Mouse (Mus musculus): ENCODE data around the gene Ccer1. TPM values are rescaled to one million over a fixed set of nuclear protein-coding genes. Genes with fewer than 3 reads are reported as not detected.

Gene Ccer1
- polyA plus RNA-seq, 1 experiment = not detected

DNA sequence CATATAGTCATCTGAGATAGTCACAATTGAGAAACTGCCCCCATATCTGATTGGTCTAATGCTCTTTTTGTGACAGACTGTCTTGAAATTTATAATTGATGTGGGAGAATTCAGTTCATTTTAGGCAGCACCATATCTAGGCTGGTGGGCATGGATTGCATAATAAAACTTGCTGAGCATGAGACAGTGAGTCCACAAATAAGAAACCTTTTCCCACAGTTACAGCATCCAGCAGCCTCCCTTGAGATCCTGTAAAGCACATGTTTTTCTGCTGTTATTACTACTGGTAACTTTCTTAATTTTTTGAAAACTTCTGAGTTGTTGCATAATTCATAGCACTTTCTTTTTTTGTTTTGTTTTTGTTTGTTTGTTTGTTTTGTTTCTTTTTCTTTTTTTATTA, 9.9 kb upstream of the Ccer1 start:
- TF ChIP-seq POLR2A (IDR thresholded peaks at IDR 0.05; ENCODE audit: low read depth, low read length) (no peak), CTCF (IDR thresholded peaks at IDR 0.05; ENCODE audit: extremely low read depth, insufficient read length, insufficient replicate concordance, low read depth, low read length) (no peak)
- Histone ChIP-seq H3K27me3 (ENCODE audit: control insufficient read depth, insufficient read depth, low read length) (no peaks in the 10 kb centered on the region), H3K27ac (ENCODE audit: insufficient read depth, low read depth, low read length) (no peak overlapping the region), H3K36me3 (ENCODE audit: control insufficient read depth, insufficient read depth, low read length) (no peaks in the 10 kb centered on the region), H3K4me1 (ENCODE audit: control insufficient read depth, insufficient read depth, insufficient read length, low read length) (no peaks in the 10 kb centered on the region), H3K4me3 (ENCODE audit: low read depth, low read length) (no peak overlapping the region)

- H3K4me3 ChIP-seq (ENCODE audit: low read depth, low read length) = no peak overlapping the region
- no peaks in the 10 kb centered on the region for H3K27me3 ChIP-seq (ENCODE audit: control insufficient read depth, insufficient read depth, low read length)
- no peaks in the 10 kb centered on the region for H3K36me3 ChIP-seq (ENCODE audit: control insufficient read depth, insufficient read depth, low read length)
- 85% methylated on average over 1 of the region's 1 CpGs for WGBS
- no peaks in the 10 kb centered on the region for H3K4me1 ChIP-seq (ENCODE audit: control insufficient read depth, insufficient read depth, insufficient read length, low read length)
- no peak overlapping the region for H3K27ac ChIP-seq (ENCODE audit: insufficient read depth, low read depth, low read length)
- no peak for TF ChIP-seq POLR2A (IDR thresholded peaks at IDR 0.05; ENCODE audit: low read depth, low read length)
- TF ChIP-seq CTCF (IDR thresholded peaks at IDR 0.05; ENCODE audit: extremely low read depth, insufficient read length, insufficient replicate concordance, low read depth, low read length) = no peak
Measured at GRCm38 (mm10) chr10:97687198-97687597, 5.7 kb upstream of the Ccer1 start.

- Histone ChIP-seq H3K4me3 (ENCODE audit: low read depth, low read length) (no peak overlapping the region), H3K27me3 (ENCODE audit: control insufficient read depth, insufficient read depth, low read length) (no peaks in the 10 kb centered on the region), H3K4me1 (ENCODE audit: control insufficient read depth, insufficient read depth, insufficient read length, low read length) (no peaks in the 10 kb centered on the region), H3K36me3 (ENCODE audit: control insufficient read depth, insufficient read depth, low read length) (no peaks in the 10 kb centered on the region), H3K27ac (ENCODE audit: insufficient read depth, low read depth, low read length) (no peak overlapping the region)
- TF ChIP-seq CTCF (IDR thresholded peaks at IDR 0.05; ENCODE audit: extremely low read depth, insufficient read length, insufficient replicate concordance, low read depth, low read length) (no peak), POLR2A (IDR thresholded peaks at IDR 0.05; ENCODE audit: low read depth, low read length) (no peak)
- 65% methylated on average over 3 of the region's 3 CpGs for WGBS
Measured at GRCm38 (mm10) chr10:97689425-97689824, 3.4 kb upstream of the Ccer1 start.

- no peak overlapping the region for H3K4me3 ChIP-seq (ENCODE audit: low read depth, low read length)
- H3K27me3 ChIP-seq (ENCODE audit: control insufficient read depth, insufficient read depth, low read length) = no peaks in the 10 kb centered on the region
- no peak for TF ChIP-seq POLR2A (IDR thresholded peaks at IDR 0.05; ENCODE audit: low read depth, low read length)
- no peak for TF ChIP-seq CTCF (IDR thresholded peaks at IDR 0.05; ENCODE audit: extremely low read depth, insufficient read length, insufficient replicate concordance, low read depth, low read length)
- 91% methylated on average over 37 of the region's 37 CpGs for WGBS
- no peaks in the 10 kb centered on the region for H3K4me1 ChIP-seq (ENCODE audit: control insufficient read depth, insufficient read depth, insufficient read length, low read length)
- no peak overlapping the region for H3K27ac ChIP-seq (ENCODE audit: insufficient read depth, low read depth, low read length)
- no peaks in the 10 kb centered on the region for H3K36me3 ChIP-seq (ENCODE audit: control insufficient read depth, insufficient read depth, low read length)
Measured at GRCm38 (mm10) chr10:97693398-97694135, 708 bp downstream of the Ccer1 start.

DNA sequence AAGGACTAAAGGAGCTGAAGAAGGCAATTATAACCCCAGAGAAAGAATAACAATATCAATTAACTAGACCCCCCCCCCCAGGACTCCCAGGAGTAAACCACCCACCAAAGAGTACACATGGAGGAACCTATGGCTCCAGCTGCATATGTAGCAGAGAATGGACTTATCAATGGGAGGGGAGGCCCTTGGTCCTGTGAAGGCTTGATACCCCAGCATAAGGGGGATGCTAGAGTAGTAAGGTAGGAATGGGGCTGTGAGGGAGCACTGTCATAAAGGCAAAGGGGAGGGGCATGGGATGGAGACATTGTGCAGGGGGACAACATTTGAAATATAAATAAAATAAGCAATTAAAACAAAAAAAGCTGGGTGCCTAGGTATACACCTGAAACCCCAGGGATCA, 9.5 kb downstream of the Ccer1 start:
- H3K36me3 ChIP-seq (ENCODE audit: control insufficient read depth, insufficient read depth, low read length) = no peaks in the 10 kb centered on the region
- no peak overlapping the region for H3K27ac ChIP-seq (ENCODE audit: insufficient read depth, low read depth, low read length)
- H3K4me1 ChIP-seq (ENCODE audit: control insufficient read depth, insufficient read depth, insufficient read length, low read length) = no peaks in the 10 kb centered on the region
- TF ChIP-seq POLR2A (IDR thresholded peaks at IDR 0.05; ENCODE audit: low read depth, low read length) = no peak
- no peak for TF ChIP-seq CTCF (IDR thresholded peaks at IDR 0.05; ENCODE audit: extremely low read depth, insufficient read length, insufficient replicate concordance, low read depth, low read length)
- no peak overlapping the region for H3K4me3 ChIP-seq (ENCODE audit: low read depth, low read length)
- no peaks in the 10 kb centered on the region for H3K27me3 ChIP-seq (ENCODE audit: control insufficient read depth, insufficient read depth, low read length)

- no peak overlapping the region for H3K4me3 ChIP-seq (ENCODE audit: low read depth, low read length)
- TF ChIP-seq CTCF (IDR thresholded peaks at IDR 0.05; ENCODE audit: extremely low read depth, insufficient read length, insufficient replicate concordance, low read depth, low read length) = no peak
- TF ChIP-seq POLR2A (IDR thresholded peaks at IDR 0.05; ENCODE audit: low read depth, low read length) = no peak
- H3K4me1 ChIP-seq (ENCODE audit: control insufficient read depth, insufficient read depth, insufficient read length, low read length) = no peaks in the 10 kb centered on the region
- H3K27me3 ChIP-seq (ENCODE audit: control insufficient read depth, insufficient read depth, low read length) = no peaks in the 10 kb centered on the region
- no peak overlapping the region for H3K27ac ChIP-seq (ENCODE audit: insufficient read depth, low read depth, low read length)
- H3K36me3 ChIP-seq (ENCODE audit: control insufficient read depth, insufficient read depth, low read length) = no peaks in the 10 kb centered on the region
- 59% methylated on average over 1 of the region's 1 CpGs for WGBS
Measured at GRCm38 (mm10) chr10:97704562-97704961, 11.7 kb downstream of the Ccer1 start.

DNA sequence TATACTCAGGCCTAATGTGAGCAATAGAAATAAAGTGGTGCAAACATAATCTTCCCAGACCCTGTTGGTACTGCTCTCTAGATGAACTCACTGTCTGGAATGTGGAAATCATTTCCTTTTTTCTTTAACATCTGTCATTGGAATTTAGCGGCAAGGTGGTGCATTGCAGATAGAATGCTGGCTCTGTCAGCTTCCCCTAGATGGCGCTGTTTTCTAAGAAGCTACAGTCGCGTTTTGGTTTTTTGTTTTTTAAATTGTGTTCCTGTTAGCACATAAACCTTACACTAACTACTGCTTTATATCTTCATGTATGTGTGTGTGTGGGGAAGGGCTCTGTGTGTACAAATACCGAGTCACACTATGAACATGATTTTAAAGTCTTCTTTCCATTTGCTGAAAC, 19.8 kb downstream of the Ccer1 start:
- H3K4me1 ChIP-seq (ENCODE audit: control insufficient read depth, insufficient read depth, insufficient read length, low read length) = no peaks in the 10 kb centered on the region
- no peaks in the 10 kb centered on the region for H3K36me3 ChIP-seq (ENCODE audit: control insufficient read depth, insufficient read depth, low read length)
- TF ChIP-seq CTCF (IDR thresholded peaks at IDR 0.05; ENCODE audit: extremely low read depth, insufficient read length, insufficient replicate concordance, low read depth, low read length) = no peak; the same call in 1 of the 2 replicates
- no peak overlapping the region for H3K4me3 ChIP-seq (ENCODE audit: low read depth, low read length)
- 2% methylated on average over 5 of the region's 5 CpGs for WGBS
- no peaks in the 10 kb centered on the region for H3K27me3 ChIP-seq (ENCODE audit: control insufficient read depth, insufficient read depth, low read length)
- H3K27ac ChIP-seq (ENCODE audit: insufficient read depth, low read depth, low read length) = no peak overlapping the region

Measured in small intestine, adult 2 months (tissue).